Mouse (Mus musculus): Measurements from ENCODE around the gene Sltm. TPM values are rescaled to one million over a fixed set of nuclear protein-coding genes. Genes with fewer than 3 reads are reported as not detected.
"Not testable (repeated sequence)": the region's sequence is repeated elsewhere in the genome, so short reads cannot be mapped to it uniquely, and the experiment has no call there.

Gene Sltm
- total and polyA plus RNA-seq, 2 experiments = 3.5 to 17.6 TPM

- no peaks in the 10 kb centered on the region for H3K27me3 ChIP-seq (ENCODE audit: control insufficient read depth, insufficient read depth, low read length)
- H3K4me3 ChIP-seq (ENCODE audit: insufficient read depth, low read depth, low read length) = peak overlapping the region; percentile 92
- under 1% methylated on average over 64 of the region's 64 CpGs for WGBS
- DNase-seq (ENCODE audit: extremely low read depth, low read depth, low spot score) = peak; percentile 47
- H3K27ac ChIP-seq (replicated peaks; ENCODE audit: insufficient read depth, low read depth, low read length) = peak overlapping the region; percentile 88
- no peak for TF ChIP-seq CTCF (IDR thresholded peaks at IDR 0.05; ENCODE audit: low read depth, low read length)
- TF ChIP-seq POLR2A (IDR thresholded peaks at IDR 0.05; ENCODE audit: extremely low read depth, insufficient read depth, low read length) = no peak
- H3K4me1 ChIP-seq (ENCODE audit: control insufficient read depth, insufficient read depth, low read length) = peaks cover 4% of the 10 kb centered on the region; the same call in 1 of the 2 replicates
- H3K9ac ChIP-seq (ENCODE audit: low read depth, low read length) = peak overlapping the region; percentile 93
- H3K36me3 ChIP-seq (ENCODE audit: control insufficient read depth, insufficient read depth, low read length) = peaks cover 5% of the 10 kb centered on the region
- peaks cover 3% of the 10 kb centered on the region; the same call in 1 of the 2 replicates for H3K79me2 ChIP-seq (ENCODE audit: control insufficient read depth, insufficient read depth, low read length)
These were observed 710 bp downstream of the Sltm start for GRCm38 (mm10) chr9:70543048-70543880.

GRCm38 (mm10) chr9:70543985-70544384 is 1.4 kb downstream of the Sltm start:
- Histone ChIP-seq H3K79me2 (ENCODE audit: control insufficient read depth, insufficient read depth, low read length) (peaks cover 3% of the 10 kb centered on the region; the same call in 1 of the 2 replicates), H3K36me3 (ENCODE audit: control insufficient read depth, insufficient read depth, low read length) (peaks cover 9% of the 10 kb centered on the region), H3K27me3 (ENCODE audit: control insufficient read depth, insufficient read depth, low read length) (no peaks in the 10 kb centered on the region), H3K9ac (ENCODE audit: low read depth, low read length) (no peak overlapping the region), H3K4me3 (ENCODE audit: insufficient read depth, low read depth, low read length) (no peak overlapping the region), H3K27ac (replicated peaks; ENCODE audit: insufficient read depth, low read depth, low read length) (no peak overlapping the region), H3K4me1 (ENCODE audit: control insufficient read depth, insufficient read depth, low read length) (peaks cover 4% of the 10 kb centered on the region; the same call in 1 of the 2 replicates)
- 45% methylated on average over 5 of the region's 5 CpGs for WGBS
- peak; percentile 18 for DNase-seq (ENCODE audit: extremely low read depth, low read depth, low spot score)
- no peak for TF ChIP-seq CTCF (IDR thresholded peaks at IDR 0.05; ENCODE audit: low read depth, low read length)
- no peak for TF ChIP-seq POLR2A (IDR thresholded peaks at IDR 0.05; ENCODE audit: extremely low read depth, insufficient read depth, low read length)

DNA sequence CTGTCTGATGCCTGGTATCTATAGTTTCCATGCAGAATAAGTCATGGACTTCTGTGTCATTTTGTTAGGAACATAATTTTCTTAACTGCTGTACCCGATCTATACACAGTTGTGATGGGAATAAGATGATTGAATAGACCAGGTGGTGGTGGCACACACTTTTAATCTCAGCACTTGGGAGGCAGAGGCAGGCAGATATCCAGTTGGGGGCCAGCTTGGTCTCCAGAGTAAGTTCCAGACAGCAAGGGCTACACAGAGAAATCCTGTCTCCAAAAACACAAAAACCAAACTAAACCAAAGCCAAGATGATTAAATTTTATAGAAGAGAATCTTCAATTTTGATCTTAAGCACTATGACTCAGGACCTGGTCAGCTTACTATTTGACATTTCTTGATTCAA is 2.3 kb downstream of the Sltm start:
- TF ChIP-seq CTCF (IDR thresholded peaks at IDR 0.05; ENCODE audit: low read depth, low read length) (no peak), POLR2A (IDR thresholded peaks at IDR 0.05; ENCODE audit: extremely low read depth, insufficient read depth, low read length) (no peak)
- WGBS = 85% methylated on average over 1 of the region's 1 CpGs
- H3K4me1 ChIP-seq (ENCODE audit: control insufficient read depth, insufficient read depth, low read length) = peaks cover 4% of the 10 kb centered on the region; the same call in 1 of the 2 replicates
- DNase-seq (ENCODE audit: extremely low read depth, low read depth, low spot score) = no peak
- peaks cover 3% of the 10 kb centered on the region; the same call in 1 of the 2 replicates for H3K79me2 ChIP-seq (ENCODE audit: control insufficient read depth, insufficient read depth, low read length)
- no peak overlapping the region for H3K9ac ChIP-seq (ENCODE audit: low read depth, low read length)
- no peak overlapping the region for H3K27ac ChIP-seq (replicated peaks; ENCODE audit: insufficient read depth, low read depth, low read length)
- no peak overlapping the region for H3K4me3 ChIP-seq (ENCODE audit: insufficient read depth, low read depth, low read length)
- H3K36me3 ChIP-seq (ENCODE audit: control insufficient read depth, insufficient read depth, low read length) = peaks cover 9% of the 10 kb centered on the region
- H3K27me3 ChIP-seq (ENCODE audit: control insufficient read depth, insufficient read depth, low read length) = no peaks in the 10 kb centered on the region

DNA sequence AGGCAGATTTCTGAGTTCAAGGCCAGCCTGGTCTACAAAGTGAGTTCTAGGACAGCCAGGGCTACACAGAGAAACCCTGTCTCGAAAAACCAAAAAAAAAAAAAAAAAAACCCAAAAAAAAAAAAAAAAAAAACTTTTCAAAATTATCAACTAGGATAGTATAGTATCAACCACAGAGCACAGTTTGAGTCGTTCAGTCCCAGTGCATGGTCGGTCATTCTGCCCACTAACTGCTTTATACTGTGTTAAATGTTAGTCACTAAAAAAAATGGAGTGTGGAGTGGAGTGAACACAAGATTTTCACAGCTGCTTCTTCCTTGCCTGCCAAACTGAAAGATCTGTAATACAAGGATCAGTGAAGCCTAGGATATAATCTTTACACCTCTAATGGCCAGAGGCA is 4.0 kb downstream of the Sltm start:
- not testable (repeated sequence) for H3K9ac ChIP-seq (ENCODE audit: low read depth, low read length); H3K4me3 ChIP-seq (ENCODE audit: insufficient read depth, low read depth, low read length); H3K4me1 ChIP-seq (ENCODE audit: control insufficient read depth, insufficient read depth, low read length); H3K27ac ChIP-seq (replicated peaks; ENCODE audit: insufficient read depth, low read depth, low read length); H3K27me3 ChIP-seq (ENCODE audit: control insufficient read depth, insufficient read depth, low read length); H3K79me2 ChIP-seq (ENCODE audit: control insufficient read depth, insufficient read depth, low read length); DNase-seq (ENCODE audit: extremely low read depth, low read depth, low spot score); H3K36me3 ChIP-seq (ENCODE audit: control insufficient read depth, insufficient read depth, low read length)
- 91% methylated on average over 2 of the region's 3 CpGs for WGBS

GRCm38 (mm10) chr9:70548304-70548703 is 5.8 kb downstream of the Sltm start:
- 90% methylated on average over 4 of the region's 4 CpGs for WGBS
- peaks cover 13% of the 10 kb centered on the region for H3K36me3 ChIP-seq (ENCODE audit: control insufficient read depth, insufficient read depth, low read length)

GRCm38 (mm10) chr9:70551524-70551923 is 9.0 kb downstream of the Sltm start:
- Histone ChIP-seq H3K27ac (replicated peaks; ENCODE audit: insufficient read depth, low read depth, low read length) (no peak overlapping the region), H3K79me2 (ENCODE audit: control insufficient read depth, insufficient read depth, low read length) (peaks cover 13% of the 10 kb centered on the region; the same call in 1 of the 2 replicates), H3K27me3 (ENCODE audit: control insufficient read depth, insufficient read depth, low read length) (no peaks in the 10 kb centered on the region), H3K36me3 (ENCODE audit: control insufficient read depth, insufficient read depth, low read length) (peaks cover 14% of the 10 kb centered on the region), H3K9ac (ENCODE audit: low read depth, low read length) (no peak overlapping the region), H3K4me1 (ENCODE audit: control insufficient read depth, insufficient read depth, low read length) (peaks cover 2% of the 10 kb centered on the region; the same call in 1 of the 2 replicates), H3K4me3 (ENCODE audit: insufficient read depth, low read depth, low read length) (no peak overlapping the region)
- WGBS = 50% methylated on average over 1 of the region's 1 CpGs
- TF ChIP-seq POLR2A (IDR thresholded peaks at IDR 0.05; ENCODE audit: extremely low read depth, insufficient read depth, low read length) (no peak), CTCF (IDR thresholded peaks at IDR 0.05; ENCODE audit: low read depth, low read length) (no peak)
- peak; percentile 67 for DNase-seq (ENCODE audit: extremely low read depth, low read depth, low spot score)

More at GRCm38 (mm10) chr9:70548304-70548703, 5.8 kb downstream of the Sltm start:
- no peak for DNase-seq (ENCODE audit: extremely low read depth, low read depth, low spot score)
- no peak overlapping the region for H3K27ac ChIP-seq (replicated peaks; ENCODE audit: insufficient read depth, low read depth, low read length)
- H3K4me1 ChIP-seq (ENCODE audit: control insufficient read depth, insufficient read depth, low read length) = peaks cover 6% of the 10 kb centered on the region; the same call in 1 of the 2 replicates
- H3K79me2 ChIP-seq (ENCODE audit: control insufficient read depth, insufficient read depth, low read length) = peaks cover 6% of the 10 kb centered on the region; the same call in 1 of the 2 replicates
- no peak overlapping the region for H3K4me3 ChIP-seq (ENCODE audit: insufficient read depth, low read depth, low read length)
- no peak for TF ChIP-seq POLR2A (IDR thresholded peaks at IDR 0.05; ENCODE audit: extremely low read depth, insufficient read depth, low read length)
- no peak for TF ChIP-seq CTCF (IDR thresholded peaks at IDR 0.05; ENCODE audit: low read depth, low read length)
- no peak overlapping the region for H3K9ac ChIP-seq (ENCODE audit: low read depth, low read length)
- no peaks in the 10 kb centered on the region for H3K27me3 ChIP-seq (ENCODE audit: control insufficient read depth, insufficient read depth, low read length)

- not testable (repeated sequence) for H3K4me3 ChIP-seq (ENCODE audit: insufficient read depth, low read depth, low read length); DNase-seq (ENCODE audit: extremely low read depth, low read depth, low spot score); H3K27ac ChIP-seq (replicated peaks; ENCODE audit: insufficient read depth, low read depth, low read length); H3K4me1 ChIP-seq (ENCODE audit: control insufficient read depth, insufficient read depth, low read length); H3K9ac ChIP-seq (ENCODE audit: low read depth, low read length); H3K27me3 ChIP-seq (ENCODE audit: control insufficient read depth, insufficient read depth, low read length)
- WGBS = 92% methylated on average over 2 of the region's 2 CpGs
- Histone ChIP-seq H3K79me2 (ENCODE audit: control insufficient read depth, insufficient read depth, low read length) (peaks cover 13% of the 10 kb centered on the region; the same call in 1 of the 2 replicates), H3K36me3 (ENCODE audit: control insufficient read depth, insufficient read depth, low read length) (peaks cover 14% of the 10 kb centered on the region)
These were observed 9.7 kb downstream of the Sltm start for GRCm38 (mm10) chr9:70552233-70552632.
